Mouse (Mus musculus): ENCODE data around the gene Eif5a. TPM values are rescaled to one million over a fixed set of nuclear protein-coding genes. Genes with fewer than 3 reads are reported as not detected.

The Eif5a gene
- total and polyA plus RNA-seq, 3 experiments, result 1,419 to 3,314 (median 2,729) TPM

- TF ChIP-seq HCFC1 (IDR thresholded peaks at IDR 0.05; ENCODE audit: low read depth, low read length) (no peak; the same call in 1 of the 2 replicates), ZNF384 (IDR thresholded peaks at IDR 0.05; ENCODE audit: low read depth, low read length) (no peak), MYC (IDR thresholded peaks at IDR 0.05; ENCODE audit: low read depth, low read length) (peak; percentile 65), ELF1 (IDR thresholded peaks at IDR 0.05; ENCODE audit: low read depth, low read length) (peak; percentile 31), PAX5 (IDR thresholded peaks at IDR 0.05; ENCODE audit: low read length) (no peak), TCF12 (IDR thresholded peaks at IDR 0.05; ENCODE audit: low read depth, low read length) (peak; percentile 70), RAD21 (IDR thresholded peaks at IDR 0.05; ENCODE audit: low read depth, low read length) (no peak), EP300 (IDR thresholded peaks at IDR 0.05; ENCODE audit: low read length) (peak; percentile 96), SMC3 (IDR thresholded peaks at IDR 0.05; ENCODE audit: low read depth, low read length) (no peak), POLR2A (IDR thresholded peaks at IDR 0.05; ENCODE audit: low read depth, low read length) (no peak), NELFE (IDR thresholded peaks at IDR 0.05; ENCODE audit: low read depth, low read length) (no peak), ZMIZ1 (IDR thresholded peaks at IDR 0.05; ENCODE audit: low read depth, low read length) (no peak), SIN3A (IDR thresholded peaks at IDR 0.05; ENCODE audit: low read length) (peak; percentile 37; the same call in 1 of the 2 replicates)
Observed at GRCm38 (mm10) chr11:69970222-69970621, 48.5 kb upstream of the Eif5a start (continued).

DNA sequence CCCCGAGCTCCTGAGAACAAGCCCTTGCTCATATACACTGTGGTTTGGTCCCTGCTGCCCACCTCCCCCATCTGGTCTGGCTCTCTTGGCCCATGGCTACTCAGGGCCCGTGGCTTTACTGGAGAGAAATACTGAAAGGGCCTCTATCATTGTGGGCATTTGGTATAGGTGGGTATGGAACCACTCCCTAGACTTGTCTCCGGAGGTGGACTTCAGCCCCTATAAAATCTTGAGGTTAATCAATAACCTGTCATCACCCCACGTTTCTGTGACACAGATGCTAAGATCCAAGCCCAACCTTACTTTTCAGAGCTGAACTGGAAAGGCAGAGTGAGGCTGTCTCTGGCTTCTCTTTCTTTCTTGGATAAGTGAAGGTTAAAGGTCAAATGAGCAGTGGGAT is 47.0 kb upstream of the Eif5a start:
- H3K27ac ChIP-seq (ENCODE audit: insufficient read depth, low read depth), result no peak overlapping the region
- peaks cover 14 to 49% of the 10 kb centered on the region in 2 experiments for H3K4me1 ChIP-seq (ENCODE audit: control insufficient read depth in 1 of 2, insufficient read depth in 2 of 2)
- DNase-seq (ENCODE audit: extremely low read depth), result no peak
- dilution Hi-C loops (cut with MboI; ENCODE audit: extremely low pct_ligation_motif_present, extremely low pct_unique_long_range_greater_than_20kb, low sequenced_read_pairs) (no loop called here), in situ Hi-C loops (cut with MboI; ENCODE audit: low pct_ligation_motif_present, low pct_unique_long_range_greater_than_20kb, low sequenced_read_pairs) (no loop called here)
- TF ChIP-seq ELF1 (IDR thresholded peaks at IDR 0.05; ENCODE audit: low read depth, low read length) (no peak), ZC3H11A (IDR thresholded peaks at IDR 0.05; ENCODE audit: low read depth, low read length) (no peak), KAT2A (IDR thresholded peaks at IDR 0.05; ENCODE audit: insufficient replicate concordance, low read length) (no peak), MAZ (IDR thresholded peaks at IDR 0.05; ENCODE audit: low read depth, low read length) (no peak), CHD1 (IDR thresholded peaks at IDR 0.05; ENCODE audit: low read depth, low read length) (no peak), USF2 (conservative IDR thresholded peaks at IDR 0.05; ENCODE audit: low read depth, low read length) (no peak), MEF2A (IDR thresholded peaks at IDR 0.05; ENCODE audit: borderline replicate concordance, low read depth, low read length) (no peak), CTCF (conservative IDR thresholded peaks at IDR 0.05 in 1 of 2, IDR thresholded peaks at IDR 0.05 in 1 of 2; ENCODE audit: low read depth in 2 of 2, low read length in 2 of 2) (no peak), PAX5 (IDR thresholded peaks at IDR 0.05; ENCODE audit: low read length) (no peak), E2F4 (IDR thresholded peaks at IDR 0.05; ENCODE audit: insufficient replicate concordance, low read depth, low read length) (no peak), SIN3A (IDR thresholded peaks at IDR 0.05; ENCODE audit: low read length) (no peak), JUND (conservative IDR thresholded peaks at IDR 0.05; ENCODE audit: low read depth, low read length) (no peak), TCF12 (IDR thresholded peaks at IDR 0.05; ENCODE audit: low read depth, low read length) (no peak), EP300 (IDR thresholded peaks at IDR 0.05; ENCODE audit: low read length) (no peak), HCFC1 (IDR thresholded peaks at IDR 0.05; ENCODE audit: low read depth, low read length) (no peak), RCOR1 (conservative IDR thresholded peaks at IDR 0.05; ENCODE audit: low read depth, low read length) (no peak), NELFE (IDR thresholded peaks at IDR 0.05; ENCODE audit: low read depth, low read length) (no peak), BHLHE40 (IDR thresholded peaks at IDR 0.05; ENCODE audit: low read depth, low read length) (no peak), UBTF (IDR thresholded peaks at IDR 0.05; ENCODE audit: low read depth, low read length) (no peak), ZMIZ1 (IDR thresholded peaks at IDR 0.05; ENCODE audit: low read depth, low read length) (no peak)
- peaks cover 24% of the 10 kb centered on the region for H3K9me3 ChIP-seq (replicated peaks; ENCODE audit: low read length)
- no peak overlapping the region for H3K4me2 ChIP-seq (ENCODE audit: insufficient read depth, low read depth, poor library complexity, severe bottlenecking)
- H3K27me3 ChIP-seq (replicated peaks), result no peaks in the 10 kb centered on the region
- H3K9ac ChIP-seq (ENCODE audit: insufficient read depth, low read depth), result no peak overlapping the region
- no peak overlapping the region for H3K4me3 ChIP-seq (replicated peaks in 1 of 3; ENCODE audit: low read depth in 2 of 3, low read length in 2 of 3, poor library complexity in 1 of 3)
- H3K36me3 ChIP-seq (replicated peaks in 1 of 2; ENCODE audit: control insufficient read depth in 1 of 2, insufficient read depth in 1 of 2, low read length in 1 of 2), result peaks cover 31 to 53% of the 10 kb centered on the region in 2 experiments
- 0 out of 2 replicates have a peak, but pooled peaks cover 2% of the 10 kb centered on the region for H3K79me2 ChIP-seq (replicated peaks; ENCODE audit: control insufficient read depth, extremely low read depth, insufficient read depth, poor library complexity, severe bottlenecking)
